Mouse (Mus musculus): ENCODE measurements at regions not wholly inside any gene's neighbourhood (a gene's known extent, or its start where the extent isn't known, plus 50 kb on each side); places are given as distances from the start of the nearest gene placed in this dataset.

DNA sequence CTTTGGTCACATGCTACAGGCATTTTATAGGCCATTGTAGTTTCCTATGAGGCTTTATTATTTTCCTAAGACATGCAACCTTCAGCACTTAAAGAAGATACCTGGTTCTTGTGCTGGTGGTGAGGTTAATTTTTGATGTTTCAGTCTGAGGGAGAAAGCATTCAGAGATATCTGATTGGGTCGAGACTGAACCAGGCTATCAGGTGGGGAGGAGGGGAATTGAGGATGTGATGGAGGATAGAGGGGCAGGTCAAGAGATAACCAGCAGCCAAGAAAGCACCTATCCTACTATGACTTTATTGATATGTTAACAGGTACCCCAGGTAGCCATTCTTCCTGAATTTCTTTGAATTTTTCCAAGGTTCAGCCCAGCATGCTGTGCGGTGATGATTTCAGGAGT, 74.1 kb upstream of the Zfp988 start:
- peak; percentile 72 for DNase-seq

GRCm38 (mm10) chr4:147231787-147232186, 73.7 kb upstream of the Zfp988 start:
- DNase-seq = peak; percentile 76

DNA sequence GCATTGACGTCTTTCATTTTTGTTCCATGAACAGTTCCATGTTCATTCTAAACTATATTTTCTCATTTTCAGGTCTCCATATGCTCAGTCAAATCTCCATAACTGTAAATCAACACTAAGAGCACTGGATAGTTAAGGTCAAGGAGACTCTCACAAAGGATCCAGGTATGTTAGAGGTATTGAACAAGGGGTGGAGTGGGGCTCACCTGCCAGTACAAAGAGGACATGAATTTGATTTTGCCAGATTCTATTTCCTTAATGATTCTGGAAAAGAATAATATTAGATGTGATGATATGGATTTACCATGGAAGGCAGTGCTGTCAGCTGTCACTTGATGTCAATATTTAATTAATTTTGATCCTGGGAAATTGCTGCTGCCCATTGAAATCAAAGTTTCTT, 73.2 kb upstream of the Zfp988 start:
- peak; percentile 88 for DNase-seq

DNA sequence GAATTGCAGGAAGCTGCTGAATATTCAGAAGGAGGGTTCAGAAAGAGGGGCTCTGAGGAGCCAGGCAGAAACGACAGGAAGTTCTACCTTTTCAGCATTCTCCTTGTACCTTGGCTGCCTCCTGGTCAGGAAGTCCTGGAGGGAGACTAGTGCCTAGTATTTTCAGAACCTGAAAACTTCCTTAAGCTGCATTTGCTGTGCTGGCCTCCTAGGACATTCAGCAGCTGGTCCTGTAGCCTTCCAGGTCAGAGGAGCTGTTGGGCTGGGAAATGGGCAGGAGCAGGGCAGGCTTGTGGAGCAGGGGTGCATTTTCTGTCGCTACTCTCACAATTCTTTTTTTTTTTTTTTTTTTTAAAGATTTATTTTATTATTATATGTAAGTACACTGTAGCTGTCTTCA, 71.2 kb upstream of the Zfp988 start:
- peak; percentile 85 for DNase-seq

DNA sequence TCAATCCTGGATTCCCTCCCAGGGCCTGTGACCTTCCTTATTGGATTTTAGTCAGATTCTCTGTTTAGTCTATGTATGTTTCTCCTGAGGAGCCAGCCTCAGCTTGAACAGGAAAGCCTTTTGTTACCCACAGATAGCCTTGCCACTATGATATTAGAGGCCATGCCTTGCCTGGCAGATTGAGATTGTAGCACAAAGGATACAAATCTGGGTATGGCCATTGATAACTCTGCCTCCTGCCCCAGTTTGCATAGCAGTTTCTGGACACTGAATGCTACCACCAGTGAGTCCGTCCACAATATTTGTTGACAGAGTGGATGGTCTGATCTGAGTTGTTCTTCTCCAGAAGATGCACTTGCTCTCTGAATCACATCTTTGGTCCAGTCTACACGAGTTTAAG, 70.0 kb upstream of the Zfp988 start:
- DNase-seq = peak; percentile 90

DNA sequence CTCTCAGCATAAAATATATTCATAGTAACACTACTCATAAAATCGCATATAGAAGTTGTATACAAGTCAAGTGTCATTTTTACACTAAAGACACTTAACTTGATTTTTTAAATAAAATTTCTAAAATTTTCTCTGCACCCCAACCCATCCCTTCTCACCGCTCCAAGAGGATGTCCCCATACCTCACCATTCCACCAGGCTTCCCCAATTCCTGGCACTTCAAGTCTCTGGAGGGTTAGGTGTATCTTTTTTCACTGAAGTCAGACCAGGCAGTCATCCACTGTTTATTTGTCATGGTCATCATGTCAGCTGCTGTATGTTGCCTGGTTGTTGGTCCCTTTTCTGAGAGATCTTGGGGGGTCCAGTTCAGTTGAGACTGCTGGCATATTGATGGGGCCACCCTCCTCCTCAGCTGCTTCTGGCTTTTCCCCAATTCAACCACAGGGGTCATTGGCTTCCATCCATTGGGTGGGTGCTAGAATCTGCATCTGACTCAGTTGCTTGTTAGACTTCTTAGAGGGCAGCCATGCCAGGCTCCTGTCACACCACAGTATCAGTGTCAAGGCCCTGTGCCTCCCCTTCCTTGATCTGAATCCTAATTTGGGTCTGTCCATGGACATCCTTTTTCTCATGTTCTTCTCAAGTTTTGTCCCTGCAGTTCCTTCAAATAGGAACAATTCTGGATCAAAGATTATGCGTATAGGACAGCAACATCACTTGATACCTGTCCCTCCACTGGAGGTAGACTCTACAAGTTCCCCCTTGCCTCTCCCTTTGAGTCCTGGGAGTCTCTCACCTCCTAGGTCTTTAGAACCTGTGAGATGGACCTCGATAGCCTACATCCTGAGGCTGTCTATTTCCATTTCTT, 63.9 kb upstream of the Zfp988 start:
- DNase-seq = peak; percentile 88

DNA sequence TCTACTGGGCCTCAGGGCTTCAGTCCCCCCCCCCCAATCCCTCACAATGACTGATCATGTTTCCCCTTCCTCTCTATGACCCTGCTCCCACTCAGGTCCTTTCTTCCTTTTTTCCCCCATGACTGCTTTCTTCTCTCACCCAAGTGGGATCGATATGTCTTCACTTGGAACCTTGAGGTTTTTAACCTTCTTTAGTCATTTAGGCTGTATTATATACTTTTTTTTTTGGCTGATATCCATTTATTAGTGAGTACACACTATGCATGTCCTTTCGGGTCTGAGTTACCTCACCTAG, 63.3 kb upstream of the Zfp988 start:
- peak; percentile 25 for DNase-seq

DNA sequence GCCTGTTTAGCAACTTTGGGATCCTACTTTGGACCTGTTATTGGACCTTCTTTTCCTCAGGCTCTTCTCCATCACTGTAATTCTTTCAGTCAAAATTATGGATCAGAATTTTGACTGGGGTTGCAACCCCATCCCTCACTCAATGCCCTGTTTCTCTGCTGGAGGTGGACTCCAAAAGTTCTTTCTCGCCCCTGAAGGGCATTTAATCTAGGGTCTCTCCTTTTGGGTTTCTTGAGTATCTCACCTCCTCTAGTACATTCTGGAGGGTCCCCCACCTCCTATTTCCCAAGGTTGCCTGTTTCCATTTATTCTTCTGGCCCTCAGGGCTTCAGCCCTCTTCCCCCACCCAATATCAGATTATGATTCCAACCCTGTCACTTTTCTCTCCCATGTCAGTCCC, 56.9 kb upstream of the Zfp988 start:
- DNase-seq = peak; percentile 73
